Mouse (Mus musculus) midbrain, embryonic 10.5 days (tissue): ENCODE measurements around the gene Rtp3. TPM values are rescaled to one million over a fixed set of nuclear protein-coding genes. Genes with fewer than 3 reads are reported as not detected.

ENCODE experiments used
- polyA plus RNA-seq: library from polyadenylated mRNA; unstranded; fragments of >200 nt; fragmentation: Nextera tagmentation; extraction: Ambion mirVana; gene quantifications from 2 replicates; pipeline ENCODE4 v1.2.1, GENCODE M21; 2016

The Rtp3 gene
- polyA plus RNA-seq, 1 experiment from 2014 or later = not detected

Other genes with a start within 250 kb of the Rtp3 start
- gene Myl3, start 248.7 kb downstream of the Rtp3 start, polyA plus RNA-seq = 0.36 and 0.51 TPM in 2 replicates
- gene Pth1r, start 243.4 kb downstream of the Rtp3 start, polyA plus RNA-seq = 30.9 and 33.9 TPM in 2 replicates
- gene Prss42, start 192.4 kb downstream of the Rtp3 start, polyA plus RNA-seq = not detected in 2 replicates
- gene Prss44, start 176.6 kb downstream of the Rtp3 start, polyA plus RNA-seq = not detected in 2 replicates
- gene Prss43, start 163.9 kb downstream of the Rtp3 start, polyA plus RNA-seq = not detected in 2 replicates
- not detected in 2 replicates for gene Prss45, start 156.0 kb downstream of the Rtp3 start, polyA plus RNA-seq
- not detected in 2 replicates for gene Prss46, start 146.1 kb downstream of the Rtp3 start, polyA plus RNA-seq
- 0.35 and 0.85 TPM in 2 replicates for gene Prss50, start 132.6 kb downstream of the Rtp3 start, polyA plus RNA-seq
- 0.78 and 0.83 TPM in 2 replicates for gene Als2cl, start 110.7 kb downstream of the Rtp3 start, polyA plus RNA-seq
- gene Tmie, start 110.5 kb downstream of the Rtp3 start, polyA plus RNA-seq = 0.06 and 0.11 TPM in 2 replicates
- gene Fam240a, start 73.7 kb downstream of the Rtp3 start, polyA plus RNA-seq = not detected in 2 replicates
- 0.11 TPM in 1 of 2 replicates, not detected in the other for gene Tdgf1, start 44.4 kb downstream of the Rtp3 start, polyA plus RNA-seq
- 0.09 and 0.35 TPM in 2 replicates for gene Lrrc2, start 39.0 kb downstream of the Rtp3 start, polyA plus RNA-seq
- gene Ltf, start 28.7 kb upstream of the Rtp3 start, polyA plus RNA-seq = 0.29 TPM in 1 of 2 replicates, not detected in the other
- gene Ccrl2, start 66.9 kb upstream of the Rtp3 start, polyA plus RNA-seq = 0.89 and 1.0 TPM in 2 replicates
- gene Lrrfip2, start 127.0 kb upstream of the Rtp3 start, polyA plus RNA-seq = 39.5 and 39.8 TPM in 2 replicates